Mouse (Mus musculus) thymus, postnatal 14 days (tissue): ENCODE measurements around the gene Suclg2.

Experiments
- DNase-seq: peaks from one replicate; pipeline ENCODE4 v3.0.0; 2021

The Suclg2 gene

GRCm38 (mm10) chr6:95445036-95445435, 273.6 kb downstream of the Suclg2 start:
- DNase-seq: no peak
